Mouse (Mus musculus): ENCODE measurements around the gene Piezo1. TPM values are rescaled to one million over a fixed set of nuclear protein-coding genes. Genes with fewer than 3 reads are reported as not detected.

Piezo1 gene
- polyA plus RNA-seq, 1 experiment from 2014 or later = 3.4 TPM

- H3K4me3 ChIP-seq (ENCODE audit: low read depth, low read length) = no peak overlapping the region
- peaks cover 41% of the 10 kb centered on the region for H3K4me1 ChIP-seq (ENCODE audit: insufficient read depth)
- no peak for ATAC-seq
- H3K36me3 ChIP-seq (replicated peaks; ENCODE audit: insufficient read depth, low read length) = no peaks in the 10 kb centered on the region; the same call in 1 of the 2 replicates
- no peak overlapping the region for H3K9ac ChIP-seq (replicated peaks)
- WGBS (ENCODE audit: insufficient replicate concordance) = 51% methylated on average over 23 of the region's 23 CpGs
- H3K27me3 ChIP-seq (ENCODE audit: insufficient read depth, low read length) = no peaks in the 10 kb centered on the region
- no peak overlapping the region for H3K4me2 ChIP-seq (ENCODE audit: low read depth, low read length)
- H3K27ac ChIP-seq (ENCODE audit: low read depth) = peak overlapping the region; percentile 19; the same call in 1 of the 2 replicates
- TF ChIP-seq EP300 (IDR thresholded peaks at IDR 0.05; ENCODE audit: low read depth) (no peak), CTCF (IDR thresholded peaks at IDR 0.05; ENCODE audit: low read depth) (no peak)
- no peaks in the 10 kb centered on the region for H3K9me3 ChIP-seq (ENCODE audit: low read length)
- DNase-seq = no peak
These were observed 27.3 kb downstream of the Piezo1 start for GRCm38 (mm10) chr8:122523652-122524360.

GRCm38 (mm10) chr8:122522796-122523651 is 28.1 kb downstream of the Piezo1 start:
- DNase-seq = no peak
- WGBS (ENCODE audit: insufficient replicate concordance) = 53% methylated on average over 14 of the region's 14 CpGs
- TF ChIP-seq EP300 (IDR thresholded peaks at IDR 0.05; ENCODE audit: low read depth) (no peak), CTCF (IDR thresholded peaks at IDR 0.05; ENCODE audit: low read depth) (no peak)
- Histone ChIP-seq H3K4me3 (ENCODE audit: low read depth, low read length) (no peak overlapping the region), H3K27ac (ENCODE audit: low read depth) (peak overlapping the region; percentile 19; the same call in 1 of the 2 replicates), H3K9me3 (ENCODE audit: low read length) (no peaks in the 10 kb centered on the region), H3K9ac (replicated peaks) (no peak overlapping the region), H3K4me2 (ENCODE audit: low read depth, low read length) (peak overlapping the region; percentile 6; the same call in 1 of the 2 replicates), H3K27me3 (ENCODE audit: insufficient read depth, low read length) (no peaks in the 10 kb centered on the region), H3K4me1 (ENCODE audit: insufficient read depth) (peaks cover 41% of the 10 kb centered on the region), H3K36me3 (replicated peaks; ENCODE audit: insufficient read depth, low read length) (no peaks in the 10 kb centered on the region)
- no peak for ATAC-seq

GRCm38 (mm10) chr8:122520611-122521010 is 30.5 kb downstream of the Piezo1 start:
- Histone ChIP-seq H3K9ac (replicated peaks) (no peak overlapping the region), H3K36me3 (replicated peaks; ENCODE audit: insufficient read depth, low read length) (no peaks in the 10 kb centered on the region)

GRCm38 (mm10) chr8:122517541-122518190 is 33.5 kb downstream of the Piezo1 start:
- no peak for DNase-seq
- Histone ChIP-seq H3K27me3 (ENCODE audit: insufficient read depth, low read length) (no peaks in the 10 kb centered on the region), H3K27ac (ENCODE audit: low read depth) (peak overlapping the region; percentile 60), H3K9me3 (ENCODE audit: low read length) (no peaks in the 10 kb centered on the region), H3K4me3 (ENCODE audit: low read depth, low read length) (no peak overlapping the region), H3K4me2 (ENCODE audit: low read depth, low read length) (0 out of 2 replicates have a peak overlapping the region, but pooled peaks have one; percentile 23), H3K4me1 (ENCODE audit: insufficient read depth) (0 out of 2 replicates have a peak, but pooled peaks cover 3% of the 10 kb centered on the region), H3K36me3 (replicated peaks; ENCODE audit: insufficient read depth, low read length) (peaks cover 9% of the 10 kb centered on the region), H3K9ac (replicated peaks) (0 out of 2 replicates have a peak overlapping the region, but pooled peaks have one; percentile 7)
- 36% methylated on average over 6 of the region's 6 CpGs for WGBS (ENCODE audit: insufficient replicate concordance)
- ATAC-seq = peak; percentile 59
- no peak for TF ChIP-seq EP300 (IDR thresholded peaks at IDR 0.05; ENCODE audit: low read depth)
- TF ChIP-seq CTCF (IDR thresholded peaks at IDR 0.05; ENCODE audit: low read depth) = no peak

More at GRCm38 (mm10) chr8:122520611-122521010, 30.5 kb downstream of the Piezo1 start:
- 0 out of 2 replicates have a peak overlapping the region, but pooled peaks have one; percentile 7 for H3K27ac ChIP-seq (ENCODE audit: low read depth)
- no peak overlapping the region for H3K4me2 ChIP-seq (ENCODE audit: low read depth, low read length)
- DNase-seq (no peak), ATAC-seq (no peak)
- H3K4me3 ChIP-seq (ENCODE audit: low read depth, low read length) = no peak overlapping the region
- H3K27me3 ChIP-seq (ENCODE audit: insufficient read depth, low read length) = no peaks in the 10 kb centered on the region
- H3K4me1 ChIP-seq (ENCODE audit: insufficient read depth) = peaks cover 27% of the 10 kb centered on the region
- WGBS (ENCODE audit: insufficient replicate concordance) = 60% methylated on average over 11 of the region's 11 CpGs
- TF ChIP-seq CTCF (IDR thresholded peaks at IDR 0.05; ENCODE audit: low read depth) (no peak), EP300 (IDR thresholded peaks at IDR 0.05; ENCODE audit: low read depth) (no peak)
- no peaks in the 10 kb centered on the region for H3K9me3 ChIP-seq (ENCODE audit: low read length)

- H3K27me3 ChIP-seq (ENCODE audit: insufficient read depth, low read length) = no peaks in the 10 kb centered on the region
- H3K4me1 ChIP-seq (ENCODE audit: insufficient read depth) = 0 out of 2 replicates have a peak, but pooled peaks cover 2% of the 10 kb centered on the region
- H3K9ac ChIP-seq (replicated peaks) = no peak overlapping the region
- H3K4me2 ChIP-seq (ENCODE audit: low read depth, low read length) = no peak overlapping the region
- H3K36me3 ChIP-seq (replicated peaks; ENCODE audit: insufficient read depth, low read length) = peaks cover 17% of the 10 kb centered on the region
- DNase-seq (no peak), ATAC-seq (no peak)
- TF ChIP-seq CTCF (IDR thresholded peaks at IDR 0.05; ENCODE audit: low read depth) = no peak
- TF ChIP-seq EP300 (IDR thresholded peaks at IDR 0.05; ENCODE audit: low read depth) = no peak
- H3K4me3 ChIP-seq (ENCODE audit: low read depth, low read length) = no peak overlapping the region
- 88% methylated on average over 14 of the region's 14 CpGs for WGBS (ENCODE audit: insufficient replicate concordance)
- H3K27ac ChIP-seq (ENCODE audit: low read depth) = no peak overlapping the region
- H3K9me3 ChIP-seq (ENCODE audit: low read length) = no peaks in the 10 kb centered on the region
These were observed 35.4 kb downstream of the Piezo1 start for GRCm38 (mm10) chr8:122515699-122516098.

Data from liver, postnatal 0 days (tissue).